Mouse (Mus musculus) hindbrain, embryonic 13.5 days (tissue): ENCODE results near the gene Sh2d5. TPM values are rescaled to one million over a fixed set of nuclear protein-coding genes. Genes with fewer than 3 reads are reported as not detected.
A peak's percentile ranks its signal among the peaks of the same experiment; 100 is the strongest.

Experiments used
- ATAC-seq: fragments of 200-750 bp; cut with Nextera tagmentation; 2 replicates; pipeline ENCODE4 v1.8.0; 2017; ENCODE audit warnings: moderate TSS enrichment; ENCODE audit not compliant: low FRiP score
- H3K27ac ChIP-seq: fragments of 300-500 bp; sonication (generic); 2 replicates; pipeline ENCODE4 v1.5.1; 2015; ENCODE audit warnings: inconsistent platforms, mild to moderate bottlenecking, moderate library complexity
- H3K27me3 ChIP-seq: fragments of 300-500 bp; sonication (generic); 2 replicates; pipeline ENCODE4 v1.6.1; 2015; ENCODE audit warnings: mild to moderate bottlenecking, inconsistent platforms
- H3K36me3 ChIP-seq: fragments of 300-500 bp; sonication (generic); 2 replicates; pipeline ENCODE4 v1.6.1; 2015; ENCODE audit warnings: mild to moderate bottlenecking, inconsistent platforms
- H3K4me1 ChIP-seq: fragments of 300-500 bp; sonication (generic); replicated peaks from 2 replicates; pipeline ENCODE4 v1.6.1; 2015; ENCODE audit warnings: inconsistent platforms
- H3K4me2 ChIP-seq: fragments of 300-500 bp; sonication (generic); 2 replicates; pipeline ENCODE4 v1.6.1; 2015; ENCODE audit warnings: inconsistent platforms, mild to moderate bottlenecking, moderate library complexity
- H3K4me3 ChIP-seq: fragments of 300-500 bp; sonication (generic); 2 replicates; pipeline ENCODE4 v1.5.1; 2015; ENCODE audit warnings: mild to moderate bottlenecking, inconsistent platforms
- H3K9ac ChIP-seq: fragments of 300-500 bp; sonication (generic); 2 replicates; pipeline ENCODE4 v1.6.1; 2015; ENCODE audit warnings: mild to moderate bottlenecking, inconsistent platforms
- H3K9me3 ChIP-seq: fragments of 300-500 bp; sonication (generic); 2 replicates; pipeline ENCODE4 v1.6.1; 2016; ENCODE audit warnings: inconsistent platforms
- WGBS: fragments of 180-500 bp; shearing (Covaris S2); methylation state at CpG from one replicate; pipeline ENCODE4 v1.1.7; 2015; 5-methylcytosine and 5-hydroxymethylcytosine counted together
- polyA plus RNA-seq: library from polyadenylated mRNA; unstranded; fragments of >200 nt; fragmentation: Nextera tagmentation; extraction: Ambion mirVana; gene quantifications from 2 replicates; pipeline ENCODE4 v1.2.1, GENCODE M21; 2015

The Sh2d5 gene
- polyA plus RNA-seq, 1 experiment from 2014 or later = 12.3 TPM

DNA sequence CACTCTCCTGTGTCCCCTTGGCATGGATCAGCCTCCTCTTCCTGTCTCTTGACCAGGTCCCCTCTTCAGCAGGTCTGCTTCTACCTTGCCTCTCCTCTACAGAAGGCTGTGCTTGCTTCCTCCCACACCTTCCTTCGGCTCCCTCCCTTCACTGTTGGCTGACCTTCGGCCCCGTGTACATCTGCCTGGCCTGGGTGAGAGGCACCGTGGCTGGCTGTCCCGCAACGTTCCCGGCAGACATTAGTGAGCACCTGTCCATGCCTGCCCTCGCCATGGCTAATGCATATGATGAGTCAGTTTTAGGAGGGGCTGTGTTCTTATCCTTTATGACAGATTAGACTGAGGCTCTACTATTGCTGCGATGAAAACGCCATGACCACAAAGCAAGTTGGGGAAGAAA is 17.7 kb downstream of the Sh2d5 start:
- 88% methylated on average over 10 of the region's 10 CpGs for WGBS
- Histone ChIP-seq H3K9ac (no peak overlapping the region), H3K27me3 (peaks cover 31% of the 10 kb centered on the region), H3K4me3 (no peak overlapping the region), H3K36me3 (no peaks in the 10 kb centered on the region), H3K27ac (no peak overlapping the region), H3K9me3 (no peaks in the 10 kb centered on the region; the same call in 1 of the 2 replicates), H3K4me2 (no peak overlapping the region), H3K4me1 (peaks cover 8% of the 10 kb centered on the region)
- no peak for ATAC-seq

DNA sequence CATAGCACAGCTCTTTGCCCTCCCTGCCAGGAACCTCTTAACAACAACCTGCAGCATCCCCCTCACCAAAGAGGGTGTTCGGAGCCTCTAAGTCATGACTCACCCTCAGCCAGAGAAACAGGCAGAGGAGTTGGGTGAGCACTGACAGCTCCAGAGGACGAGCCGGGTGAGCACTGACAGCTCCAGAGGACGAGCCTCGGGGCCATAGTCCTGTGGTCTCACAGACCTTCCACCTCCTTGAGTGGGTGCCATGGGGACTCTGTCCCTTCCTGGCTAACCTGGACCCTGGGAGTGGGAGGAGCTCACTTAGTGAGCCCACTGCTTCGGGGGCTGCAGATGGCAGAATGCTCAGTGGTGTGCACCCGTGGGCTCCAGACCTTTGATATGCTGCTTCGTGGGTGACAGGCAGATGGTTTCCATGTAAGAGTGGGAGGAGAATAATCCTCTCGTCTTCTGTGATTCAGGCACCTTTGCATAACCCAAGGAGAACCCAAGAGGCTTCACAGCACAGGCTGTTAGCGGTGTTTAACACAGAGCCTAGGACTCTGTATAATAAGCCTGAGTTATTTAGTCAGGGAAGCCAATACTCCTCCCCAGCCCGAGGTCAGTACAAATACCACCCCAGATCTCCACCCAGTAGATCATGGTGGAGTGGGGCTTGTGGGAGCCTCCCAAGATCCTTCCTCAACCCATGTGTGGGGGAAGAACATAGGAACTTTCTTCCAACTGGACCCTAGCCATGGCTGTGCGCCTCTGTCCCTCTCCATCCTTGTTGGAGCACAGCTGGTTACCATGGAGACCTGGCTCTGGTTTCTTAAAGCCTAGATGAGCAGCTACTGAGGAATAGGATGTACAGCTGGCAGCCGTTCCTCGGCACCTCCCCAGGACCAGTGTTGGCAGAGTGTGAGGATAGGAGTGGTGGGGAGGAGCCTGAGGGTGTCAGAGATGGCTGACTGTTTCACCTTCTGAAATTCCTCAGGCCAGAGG is 22.1 kb downstream of the Sh2d5 start:
- H3K4me2 ChIP-seq = no peak overlapping the region
- peaks cover 7% of the 10 kb centered on the region for H3K4me1 ChIP-seq
- WGBS = 72% methylated on average over 14 of the region's 14 CpGs
- H3K27me3 ChIP-seq = 0 out of 2 replicates have a peak, but pooled peaks cover 5% of the 10 kb centered on the region
- no peak overlapping the region for H3K9ac ChIP-seq
- H3K9me3 ChIP-seq = no peaks in the 10 kb centered on the region; the same call in 1 of the 2 replicates
- ATAC-seq = 0 out of 2 replicates have a peak, but pooled peaks have one; percentile 17
- no peak overlapping the region for H3K4me3 ChIP-seq
- no peaks in the 10 kb centered on the region for H3K36me3 ChIP-seq
- H3K27ac ChIP-seq = no peak overlapping the region

DNA sequence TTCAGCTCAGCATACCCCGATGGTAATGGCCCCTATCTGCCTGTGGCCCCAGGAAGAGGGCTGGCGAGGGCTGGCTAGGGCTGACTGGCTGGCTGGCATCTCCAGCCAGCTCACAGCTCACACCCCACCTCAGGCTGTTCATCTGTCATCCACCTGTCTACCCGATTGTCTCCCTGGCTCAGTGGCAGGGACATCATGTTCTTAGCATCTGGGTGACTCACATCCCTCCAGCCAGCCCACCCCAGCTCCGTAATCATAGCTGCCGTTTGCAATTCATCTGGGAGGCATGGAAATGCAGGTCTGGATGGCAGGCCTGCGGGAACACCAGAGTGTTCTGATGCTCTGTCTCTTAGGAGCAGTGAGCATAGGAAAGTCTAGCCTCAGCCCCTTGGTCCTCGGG is 28.1 kb downstream of the Sh2d5 start:
- Histone ChIP-seq H3K9ac (no peak overlapping the region; the same call in 1 of the 2 replicates), H3K27me3 (peaks cover 4% of the 10 kb centered on the region; the same call in 1 of the 2 replicates), H3K4me1 (no peaks in the 10 kb centered on the region), H3K4me3 (no peak overlapping the region), H3K36me3 (no peaks in the 10 kb centered on the region), H3K27ac (no peak overlapping the region), H3K9me3 (no peaks in the 10 kb centered on the region), H3K4me2 (no peak overlapping the region)
- ATAC-seq = no peak
- 76% methylated on average over 7 of the region's 7 CpGs for WGBS

DNA sequence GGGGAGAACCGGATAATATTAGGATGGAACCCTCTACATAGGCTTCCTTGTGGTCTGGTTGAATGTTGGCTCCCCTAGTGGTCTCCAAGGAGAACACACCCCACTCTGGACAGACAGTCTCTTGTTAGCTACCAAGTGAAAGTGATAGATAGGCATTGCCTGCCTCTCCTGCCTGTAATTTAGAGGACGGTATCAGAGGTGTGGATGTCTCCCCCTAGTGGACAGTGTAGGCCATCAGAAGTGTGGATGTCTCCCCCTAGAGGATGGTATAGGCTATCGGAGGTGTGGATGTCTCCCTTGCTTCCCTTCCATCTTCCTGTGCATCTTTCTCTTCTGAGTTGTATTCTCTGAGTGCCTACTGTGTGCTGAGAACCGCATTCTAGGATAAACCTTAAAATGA is 32.6 kb downstream of the Sh2d5 start:
- Histone ChIP-seq H3K4me1 (peaks cover 8% of the 10 kb centered on the region; the same call in 1 of the 2 replicates), H3K4me2 (no peak overlapping the region), H3K4me3 (no peak overlapping the region), H3K9me3 (no peaks in the 10 kb centered on the region), H3K27me3 (peaks cover 4% of the 10 kb centered on the region; the same call in 1 of the 2 replicates), H3K36me3 (no peaks in the 10 kb centered on the region), H3K9ac (no peak overlapping the region), H3K27ac (no peak overlapping the region)
- no peak for ATAC-seq
- 18% methylated on average over 4 of the region's 4 CpGs for WGBS

DNA sequence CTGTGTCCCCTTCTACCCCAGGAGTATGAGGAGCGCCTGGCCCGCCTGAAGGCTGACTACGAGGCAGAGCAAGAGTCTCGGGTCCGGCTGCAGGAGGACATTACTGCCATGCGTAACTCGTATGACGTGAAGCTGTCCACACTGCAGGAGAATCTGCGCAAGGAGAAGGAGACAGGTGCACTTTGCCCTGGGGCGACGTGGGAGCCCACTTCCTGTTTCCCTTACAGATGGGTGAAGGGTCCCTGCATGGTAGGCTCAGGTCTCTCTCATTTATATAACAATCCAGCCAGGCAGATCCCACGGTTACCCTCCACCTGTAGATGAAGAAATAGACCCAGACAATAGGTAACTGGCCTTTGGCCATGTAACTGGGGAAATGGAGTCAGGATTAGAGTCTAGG is 36.2 kb downstream of the Sh2d5 start:
- Histone ChIP-seq H3K9ac (no peak overlapping the region), H3K27ac (no peak overlapping the region)

DNA sequence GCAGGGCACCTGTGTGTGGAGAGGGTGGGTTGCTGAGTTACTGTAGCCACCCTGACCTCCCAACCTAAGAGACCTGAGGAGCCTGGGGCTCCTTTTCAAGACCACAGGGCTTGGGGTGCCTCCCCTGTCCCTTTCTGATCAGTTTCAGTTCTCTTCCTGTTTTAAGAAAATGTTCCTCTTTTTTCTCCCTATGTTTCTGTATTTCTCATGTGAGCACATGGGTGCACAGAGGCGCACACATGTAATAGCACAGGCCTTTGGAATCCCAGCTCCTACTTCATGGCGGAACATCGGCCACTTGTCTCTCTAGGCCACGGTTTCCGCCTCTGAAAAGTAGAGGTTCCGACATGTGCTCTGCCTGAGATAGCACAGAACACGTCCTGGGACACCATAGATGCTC is 38.5 kb downstream of the Sh2d5 start:
- 88% methylated on average over 7 of the region's 7 CpGs for WGBS
- Histone ChIP-seq H3K27me3 (0 out of 2 replicates have a peak, but pooled peaks cover 4% of the 10 kb centered on the region), H3K4me3 (no peak overlapping the region), H3K36me3 (no peaks in the 10 kb centered on the region), H3K9me3 (no peaks in the 10 kb centered on the region), H3K4me2 (no peak overlapping the region), H3K9ac (no peak overlapping the region), H3K27ac (no peak overlapping the region), H3K4me1 (peaks cover 15% of the 10 kb centered on the region)
- ATAC-seq = no peak

More for the DNA sequence above, 36.2 kb downstream of the Sh2d5 start:
- H3K36me3 ChIP-seq = no peaks in the 10 kb centered on the region
- no peak overlapping the region for H3K4me3 ChIP-seq
- H3K4me1 ChIP-seq = peaks cover 8% of the 10 kb centered on the region; the same call in 1 of the 2 replicates
- no peaks in the 10 kb centered on the region for H3K9me3 ChIP-seq
- no peak overlapping the region for H3K4me2 ChIP-seq
- WGBS = 88% methylated on average over 12 of the region's 12 CpGs
- no peak for ATAC-seq
- H3K27me3 ChIP-seq = 0 out of 2 replicates have a peak, but pooled peaks cover 4% of the 10 kb centered on the region

- Histone ChIP-seq H3K9me3 (no peaks in the 10 kb centered on the region), H3K27me3 (0 out of 2 replicates have a peak, but pooled peaks cover 4% of the 10 kb centered on the region), H3K36me3 (no peaks in the 10 kb centered on the region), H3K4me3 (no peak overlapping the region), H3K27ac (no peak overlapping the region), H3K4me1 (peaks cover 17% of the 10 kb centered on the region), H3K4me2 (no peak overlapping the region), H3K9ac (no peak overlapping the region)
- no peak for ATAC-seq
- WGBS = 88% methylated on average over 13 of the region's 13 CpGs
Measured at GRCm38 (mm10) chr4:138292028-138292427, 41.8 kb downstream of the Sh2d5 start.

DNA sequence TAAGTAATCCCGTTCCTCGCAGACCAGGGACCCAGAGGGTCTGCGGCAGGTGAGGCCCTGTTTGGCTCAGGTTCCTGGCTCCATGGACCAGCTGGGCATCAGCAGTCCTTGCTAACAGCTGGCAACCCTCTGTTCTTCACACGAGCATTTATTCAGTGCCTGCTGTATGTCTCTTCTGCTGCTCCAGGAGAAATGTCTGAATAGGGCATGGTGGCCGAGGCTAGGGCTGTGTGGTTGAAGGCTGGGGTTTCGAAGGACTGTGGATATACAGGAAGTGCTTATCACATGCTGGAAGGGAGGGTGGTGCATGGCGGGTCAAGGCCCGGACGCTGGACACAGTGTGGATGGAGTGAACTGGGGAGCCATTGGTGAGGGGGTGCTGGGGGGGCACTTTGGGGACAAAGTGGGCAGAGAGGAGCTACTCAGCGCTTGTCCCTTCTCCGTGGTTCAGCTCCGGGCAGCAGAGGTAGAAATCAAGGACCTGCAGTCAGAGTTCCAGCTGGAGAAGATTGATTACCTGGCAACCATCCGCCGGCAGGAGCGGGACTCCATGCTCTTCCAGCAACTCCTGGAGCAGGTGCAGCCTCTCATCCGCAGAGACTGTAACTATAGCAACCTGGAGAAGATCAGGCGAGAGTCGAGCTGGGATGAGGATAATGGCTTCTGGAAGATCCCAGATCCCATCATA is 43.2 kb downstream of the Sh2d5 start:
- Histone ChIP-seq H3K36me3 (no peaks in the 10 kb centered on the region), H3K4me1 (peaks cover 15% of the 10 kb centered on the region), H3K27ac (peak overlapping the region; percentile 93), H3K4me2 (peak overlapping the region; percentile 25; the same call in 1 of the 2 replicates), H3K9me3 (no peaks in the 10 kb centered on the region), H3K4me3 (no peak overlapping the region), H3K9ac (0 out of 2 replicates have a peak overlapping the region, but pooled peaks have one; percentile 43), H3K27me3 (0 out of 2 replicates have a peak, but pooled peaks cover under 1% of the 10 kb centered on the region)
- 60% methylated on average over 18 of the region's 18 CpGs for WGBS
- ATAC-seq = peak; percentile 94

DNA sequence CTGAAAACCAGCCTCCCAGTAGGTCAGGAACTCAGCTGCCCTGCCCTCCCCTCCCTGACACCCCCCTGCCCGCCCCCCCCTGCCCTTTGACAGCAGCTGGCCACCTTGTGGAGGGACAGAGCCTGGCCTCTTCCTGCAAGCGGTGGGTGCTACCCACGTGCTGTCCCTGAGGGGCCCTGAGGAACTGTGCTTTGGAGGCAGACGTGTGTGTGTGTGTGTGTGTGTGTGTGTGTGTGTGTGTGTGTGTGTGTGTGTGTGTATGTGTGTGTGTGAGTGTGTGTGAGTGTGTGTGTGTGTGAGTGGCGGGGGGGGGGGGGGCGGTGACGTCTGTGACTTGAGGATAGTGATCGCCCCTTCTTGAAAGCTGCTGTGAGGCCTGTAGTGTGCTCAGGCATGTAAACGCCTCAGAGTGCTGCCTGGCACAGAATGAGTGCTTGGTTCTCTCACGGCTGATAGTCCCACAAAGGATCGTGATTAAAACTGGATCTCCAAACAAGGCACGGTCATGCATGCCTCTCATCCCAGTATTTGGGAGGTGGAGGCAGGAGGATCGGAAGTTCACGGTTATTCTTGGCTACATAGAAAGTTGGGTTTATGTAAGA is 43.8 kb downstream of the Sh2d5 start:
- no peaks in the 10 kb centered on the region for H3K36me3 ChIP-seq
- H3K9me3 ChIP-seq = no peaks in the 10 kb centered on the region
- peak overlapping the region; percentile 93 for H3K27ac ChIP-seq
- peak; percentile 80 for ATAC-seq
- H3K4me2 ChIP-seq = 0 out of 2 replicates have a peak overlapping the region, but pooled peaks have one; percentile 25
- 64% methylated on average over 11 of the region's 14 CpGs for WGBS
- no peaks in the 10 kb centered on the region for H3K27me3 ChIP-seq
- H3K4me3 ChIP-seq = no peak overlapping the region
- peaks cover 15% of the 10 kb centered on the region for H3K4me1 ChIP-seq
- H3K9ac ChIP-seq = no peak overlapping the region

- ATAC-seq = no peak
- Histone ChIP-seq H3K27ac (no peak overlapping the region), H3K27me3 (no peaks in the 10 kb centered on the region), H3K4me3 (no peak overlapping the region), H3K4me2 (no peak overlapping the region), H3K9ac (no peak overlapping the region), H3K4me1 (peaks cover 26% of the 10 kb centered on the region), H3K36me3 (no peaks in the 10 kb centered on the region), H3K9me3 (no peaks in the 10 kb centered on the region)
- 85% methylated on average over 10 of the region's 10 CpGs for WGBS
Measured at GRCm38 (mm10) chr4:138301271-138301780, 51.1 kb downstream of the Sh2d5 start.

- no peak for ATAC-seq
- no peaks in the 10 kb centered on the region for H3K9me3 ChIP-seq
- H3K27me3 ChIP-seq = no peaks in the 10 kb centered on the region
- H3K27ac ChIP-seq = no peak overlapping the region
- H3K9ac ChIP-seq = no peak overlapping the region
- H3K4me1 ChIP-seq = peaks cover 43% of the 10 kb centered on the region
- no peak overlapping the region for H3K4me2 ChIP-seq
- 92% methylated on average over 3 of the region's 3 CpGs for WGBS
- no peak overlapping the region for H3K4me3 ChIP-seq
- H3K36me3 ChIP-seq = peaks cover 16% of the 10 kb centered on the region
Measured at GRCm38 (mm10) chr4:138303011-138303410, 52.8 kb downstream of the Sh2d5 start.
